Mouse (Mus musculus): ENCODE results near the gene Hoxd8.

The Hoxd8 gene

GRCm38 (mm10) chr2:74686301-74686987 lies 18.0 kb upstream of the Hoxd8 start:
- DNase-seq (ENCODE audit: low read depth), result peak; percentile 57

DNA sequence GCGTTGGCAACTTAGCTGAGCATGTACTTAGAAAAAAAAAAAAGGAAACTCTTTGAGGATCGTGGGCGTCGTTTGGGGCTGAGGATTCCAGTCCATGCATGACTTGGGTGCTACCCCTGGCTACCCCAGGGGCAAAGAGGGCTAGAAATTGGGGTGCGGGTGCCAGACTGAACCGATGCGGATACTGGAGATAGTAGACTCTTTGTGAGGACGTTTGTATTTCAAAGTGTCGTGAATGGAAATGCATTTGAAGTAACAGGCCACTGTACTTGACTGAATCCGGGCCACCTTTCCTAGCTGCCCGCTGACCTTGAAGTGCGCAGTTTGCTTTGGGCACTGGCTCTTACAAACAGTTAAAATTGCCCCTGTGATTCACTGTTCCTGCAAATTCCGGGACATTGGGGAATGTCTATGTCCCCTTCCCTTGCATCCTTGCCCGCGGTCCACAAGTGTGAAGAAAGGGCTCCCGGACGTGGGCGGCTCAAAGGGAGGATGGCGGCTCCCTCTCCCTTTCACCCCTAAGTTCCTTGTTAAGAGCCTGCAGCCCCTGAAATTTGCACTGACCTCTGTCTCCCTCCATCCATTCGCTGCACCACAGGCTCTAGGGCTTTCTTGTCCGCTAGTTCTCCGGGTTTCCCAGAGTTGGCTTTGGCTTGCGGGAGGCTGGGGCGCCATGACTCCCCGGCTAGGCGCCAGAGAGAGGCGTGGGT lies 17.3 kb upstream of the Hoxd8 start:
- DNase-seq (ENCODE audit: low read depth), result no peak

GRCm38 (mm10) chr2:74687698-74688555 lies 16.5 kb upstream of the Hoxd8 start:
- no peak for DNase-seq (ENCODE audit: low read depth)

DNA sequence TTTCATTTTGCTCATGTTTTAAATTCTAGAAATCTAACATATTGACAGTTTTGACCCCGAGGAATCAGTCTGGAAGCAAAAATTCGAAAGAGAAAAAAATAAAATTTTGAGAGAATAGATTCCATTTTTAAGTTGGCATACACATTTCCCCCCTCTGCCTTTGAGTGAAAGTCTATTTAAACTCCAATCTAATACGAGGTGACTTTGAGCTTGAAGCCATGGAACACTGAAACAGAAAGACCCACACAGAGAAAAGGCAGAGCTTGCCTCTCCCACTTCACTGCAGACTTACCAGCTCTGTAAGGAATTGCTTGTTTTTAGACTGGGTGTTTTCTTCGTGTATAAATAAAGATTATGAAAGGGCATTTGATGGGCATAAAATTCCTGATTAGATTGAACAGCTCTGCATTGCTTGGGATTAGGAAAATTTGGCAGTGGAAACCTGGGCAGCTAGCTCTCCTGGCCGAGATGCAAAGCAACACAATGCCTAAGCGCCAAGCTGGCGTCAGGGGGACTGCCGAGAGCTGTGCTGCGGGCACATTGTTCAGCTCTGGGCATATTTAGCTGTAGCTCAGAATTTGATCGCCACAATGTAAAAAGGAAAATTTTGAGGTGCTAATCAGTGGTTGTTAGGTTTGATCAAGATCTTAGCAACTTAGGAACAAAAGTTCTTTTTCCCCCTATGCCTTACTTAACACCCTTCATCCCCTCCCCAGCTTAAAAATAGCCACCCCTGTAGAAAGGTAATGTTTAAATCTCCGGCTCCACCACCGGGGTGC lies 15.4 kb upstream of the Hoxd8 start:
- DNase-seq (ENCODE audit: low read depth), result no peak

DNA sequence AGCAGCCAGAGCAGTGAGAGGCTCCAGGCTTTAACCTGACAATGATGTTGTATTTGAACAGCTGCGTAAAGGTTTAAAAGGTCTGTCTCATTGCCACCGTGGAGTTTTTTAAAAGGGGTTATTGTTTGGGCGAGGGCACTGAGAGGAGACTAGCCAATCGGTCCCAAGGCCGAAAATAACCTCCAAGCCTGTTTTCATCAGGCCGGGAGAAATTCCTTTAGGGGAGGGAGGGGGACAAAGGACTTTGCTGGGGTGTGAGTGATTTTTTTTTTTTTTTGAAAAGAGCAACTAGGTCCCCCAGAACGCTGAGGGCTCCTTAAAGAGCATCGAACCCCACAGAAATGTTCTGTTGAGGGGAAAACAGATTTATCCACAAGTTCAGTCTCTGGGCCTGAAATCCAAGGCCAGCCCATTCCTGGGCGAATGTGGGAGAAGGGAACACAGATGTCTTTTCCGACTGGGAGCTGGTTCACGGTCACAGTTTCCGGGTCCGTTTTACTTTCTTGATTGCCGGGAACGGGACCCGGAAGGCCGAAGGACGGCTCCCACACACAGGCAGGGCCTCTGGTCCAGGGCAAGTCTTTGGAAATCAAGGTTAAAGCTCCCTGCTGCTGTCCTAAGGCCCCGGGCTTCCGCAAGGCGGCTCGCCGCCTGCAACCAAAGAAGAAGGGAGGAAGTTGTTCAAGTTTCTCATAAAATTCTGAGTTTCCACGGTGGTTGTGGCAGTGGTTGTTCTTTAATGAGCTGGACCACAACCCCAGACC lies 14.7 kb upstream of the Hoxd8 start:
- DNase-seq (ENCODE audit: low read depth), result no peak

DNA sequence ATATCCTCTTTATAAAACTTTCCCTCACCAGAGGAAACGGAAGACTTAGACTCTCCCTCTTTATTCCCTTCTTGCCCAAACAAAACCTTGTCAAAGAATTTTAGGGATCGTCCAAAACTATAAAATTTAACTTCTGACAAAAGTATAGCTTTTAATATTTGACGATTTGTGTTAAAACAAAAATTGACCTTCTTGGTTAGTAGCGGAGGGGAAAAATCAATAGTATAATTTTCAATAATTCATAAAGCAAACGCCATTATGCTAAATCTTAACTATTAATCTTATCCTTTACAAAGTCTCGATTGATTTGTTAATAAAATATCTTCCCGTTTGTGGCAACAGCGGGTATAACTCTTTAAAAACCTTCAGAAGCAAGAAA lies 14.1 kb upstream of the Hoxd8 start:
- no peak for DNase-seq (ENCODE audit: low read depth)

DNA sequence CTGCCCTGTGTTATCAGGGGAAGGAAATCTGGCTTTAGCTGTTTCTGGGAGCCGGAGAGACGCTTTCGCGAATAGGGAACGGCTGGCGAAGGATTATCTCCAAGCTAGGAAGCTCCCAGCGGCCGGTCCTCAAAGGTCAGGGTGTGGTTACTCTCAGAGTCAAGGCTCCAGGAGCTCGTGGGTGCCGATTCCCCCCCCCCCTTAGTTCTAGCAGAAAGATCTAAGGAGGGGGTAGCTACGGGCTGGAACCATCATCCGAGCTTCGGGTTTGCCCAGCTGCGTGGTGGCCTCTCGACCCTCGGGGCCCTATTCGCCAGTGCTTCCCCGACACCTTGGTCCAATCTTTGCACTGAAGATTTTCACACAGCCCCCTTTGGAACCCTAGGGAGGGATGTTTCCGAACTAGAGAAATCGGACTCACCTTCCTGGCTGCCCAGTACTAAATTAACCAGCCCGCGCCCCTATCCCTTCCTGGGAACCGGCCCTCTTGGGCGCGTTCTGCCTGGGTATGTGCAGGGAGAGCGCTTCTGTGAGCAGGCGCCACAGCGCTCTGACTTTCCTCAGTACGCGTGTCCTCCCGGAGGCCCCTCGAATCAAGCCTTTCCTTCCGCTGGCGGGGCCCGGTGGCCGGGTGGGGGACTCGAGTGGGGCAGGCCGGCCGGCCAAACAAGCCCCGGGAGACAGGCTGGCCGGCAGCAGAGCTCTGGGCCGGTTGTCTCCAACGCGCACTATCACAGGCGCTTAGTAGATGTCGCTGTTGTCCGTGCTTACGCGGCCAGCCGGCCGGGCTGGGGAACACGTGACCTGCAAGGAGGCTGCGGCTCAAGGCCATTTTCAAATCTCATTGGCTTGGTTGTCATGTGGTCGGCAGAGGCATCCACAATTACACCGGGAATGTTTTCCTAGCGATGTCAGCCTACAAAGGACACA lies 13.1 kb upstream of the Hoxd8 start, which contains the start of gene Hoxd10:
Hoxd10 (plus strand) TSS at position 903 of the 930 bp plus-strand sequence.
- no peak for DNase-seq (ENCODE audit: low read depth)

GRCm38 (mm10) chr2:74691995-74692807 lies 12.2 kb upstream of the Hoxd8 start:
- DNase-seq (ENCODE audit: low read depth), result no peak

DNA sequence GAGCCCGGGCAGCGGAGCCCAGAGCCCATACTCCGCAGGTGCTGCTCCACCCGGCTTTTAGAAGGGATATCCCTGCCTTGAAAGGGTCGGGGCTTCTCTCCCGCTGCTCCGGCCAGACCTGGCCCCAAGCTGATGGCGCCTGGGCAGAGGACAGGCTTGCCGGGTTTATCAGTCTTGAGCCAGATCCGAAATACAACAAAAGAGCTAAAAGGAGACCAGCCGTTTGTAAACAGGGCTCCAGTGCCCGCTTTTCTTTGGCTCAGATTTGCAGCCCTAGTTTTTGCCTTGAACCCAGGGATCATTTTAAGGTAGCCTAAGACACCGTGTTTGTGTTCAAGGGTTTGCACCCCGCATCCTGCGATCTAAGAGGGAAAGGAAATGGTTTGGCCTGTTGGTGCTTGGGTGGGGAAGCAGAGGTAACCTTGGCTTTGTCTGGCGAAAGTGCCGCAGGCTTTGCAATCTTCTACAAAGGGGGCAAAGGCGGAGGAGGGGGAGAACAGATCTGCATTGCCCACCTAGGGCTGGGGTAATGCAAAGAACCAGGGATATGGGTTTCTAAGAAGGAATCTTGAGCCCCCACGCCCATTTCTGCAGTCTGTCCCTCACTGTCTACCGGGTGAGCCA lies 11.5 kb upstream of the Hoxd8 start:
- DNase-seq (ENCODE audit: low read depth), result no peak

DNA sequence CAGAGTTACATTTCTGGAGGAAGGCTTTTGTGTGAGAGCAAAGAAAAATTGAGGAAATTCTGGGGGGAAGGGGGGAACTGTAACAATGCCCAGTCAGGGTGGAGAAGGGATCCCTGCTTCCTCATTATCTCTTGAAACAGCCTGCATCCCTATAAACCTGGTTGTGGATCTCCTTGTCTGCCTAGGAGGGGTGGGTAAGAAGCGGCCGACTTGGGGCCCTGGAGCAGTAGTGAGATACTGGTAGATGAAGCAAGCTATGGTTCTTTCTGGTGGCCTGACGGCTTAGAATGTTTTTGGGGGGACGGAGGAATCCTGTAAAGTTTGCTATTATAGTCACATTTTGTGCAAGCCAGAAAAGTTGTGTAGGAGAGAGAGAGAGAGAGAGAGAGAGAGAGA lies 11.0 kb upstream of the Hoxd8 start:
- no peak for DNase-seq (ENCODE audit: low read depth)

- peak; percentile 59 for DNase-seq (ENCODE audit: low read depth)
Observed at GRCm38 (mm10) chr2:74694066-74694465, 10.3 kb upstream of the Hoxd8 start.

DNA sequence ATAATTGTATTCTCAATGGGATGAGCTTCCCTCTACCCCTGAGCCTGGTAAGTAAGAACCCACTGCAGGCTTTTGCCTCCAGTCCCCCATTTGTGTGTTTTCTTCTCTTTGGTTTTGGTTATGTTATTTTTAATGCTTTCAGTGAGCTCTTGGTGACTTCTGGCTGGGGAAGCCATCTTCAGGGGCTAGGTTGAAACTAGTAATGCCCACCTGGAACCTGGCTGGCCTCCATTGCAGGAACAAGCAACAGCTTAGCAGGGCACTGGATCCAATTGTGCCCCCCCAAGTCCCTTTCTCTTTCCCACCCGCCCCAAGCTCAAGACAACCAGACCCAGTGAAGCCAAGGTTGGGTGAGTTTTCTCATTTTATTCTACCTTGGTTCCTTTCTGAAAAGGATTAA lies 9.0 kb upstream of the Hoxd8 start:
- no peak for DNase-seq (ENCODE audit: low read depth)

DNA sequence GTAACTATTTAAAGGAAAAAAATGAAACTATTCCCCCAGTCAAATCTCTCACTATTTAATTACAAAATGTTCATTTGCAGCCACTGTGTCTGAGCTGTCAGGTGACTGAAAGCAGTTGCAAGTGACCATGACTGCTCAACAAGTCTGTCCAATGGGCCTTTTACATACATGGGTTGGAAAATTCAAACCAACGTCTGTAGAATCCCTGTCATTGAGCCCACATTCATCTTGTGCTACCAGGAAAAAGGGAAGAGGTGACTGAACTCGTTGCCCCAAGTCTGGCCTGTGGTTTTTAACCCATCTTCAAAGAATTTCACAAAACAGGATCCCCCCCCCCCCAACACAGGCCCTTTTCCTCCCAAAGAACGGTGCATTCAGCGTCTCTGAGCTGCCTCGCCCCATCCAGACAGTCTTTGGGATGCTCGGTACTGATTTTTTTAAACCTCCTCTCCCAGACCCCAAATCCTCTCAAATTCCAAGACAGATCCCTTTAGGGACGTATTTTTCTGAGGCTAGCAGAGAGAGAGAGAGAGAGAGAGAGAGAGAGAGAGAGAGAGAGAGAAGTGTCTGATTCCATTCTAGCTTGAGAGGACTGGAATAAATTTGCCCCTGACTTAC lies 8.5 kb upstream of the Hoxd8 start:
- no peak for DNase-seq (ENCODE audit: low read depth)

DNA sequence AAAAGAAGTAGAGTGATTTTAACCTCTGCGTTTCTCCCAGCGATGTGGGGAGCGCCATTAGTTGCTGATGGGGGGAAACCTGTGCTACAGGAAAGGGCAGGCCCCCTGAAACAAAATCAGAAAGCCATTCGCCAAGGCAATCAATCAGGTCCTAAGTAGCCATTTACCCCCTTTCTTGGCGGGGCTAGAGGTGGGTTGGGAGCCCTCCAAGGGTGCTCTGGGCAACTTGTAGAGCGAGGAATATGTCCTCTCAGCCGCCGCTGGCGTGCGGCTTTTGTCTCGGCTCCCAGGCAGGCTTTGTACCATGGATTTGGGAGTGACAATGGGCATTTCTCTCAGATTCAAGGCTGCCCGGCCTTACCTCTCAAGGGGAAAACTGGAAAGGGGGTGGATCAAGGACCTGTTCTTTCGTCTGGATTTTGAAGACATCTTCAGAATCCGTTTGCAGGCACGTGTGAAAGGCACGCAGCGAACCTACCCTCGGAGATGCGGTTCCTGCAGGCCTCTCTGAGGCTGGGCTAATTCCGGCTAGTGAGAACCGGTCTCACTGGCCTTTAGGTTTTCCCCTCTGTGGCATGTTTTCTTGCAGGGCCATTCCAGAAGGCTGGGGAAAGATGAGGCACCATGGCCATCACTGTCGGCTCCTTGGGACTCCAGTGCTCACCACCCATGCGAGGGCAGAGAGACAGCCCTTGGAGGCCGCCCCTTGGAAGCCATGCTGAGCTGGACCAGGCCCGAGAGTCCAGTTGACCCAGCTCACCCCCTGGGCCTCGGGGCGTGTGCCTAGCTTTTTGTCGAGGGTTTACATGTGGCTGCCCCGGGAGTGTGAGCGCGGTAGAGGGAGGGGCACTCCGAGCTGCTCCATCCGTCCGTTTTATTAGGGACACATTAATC lies 7.7 kb upstream of the Hoxd8 start:
- no peak for DNase-seq (ENCODE audit: low read depth)

DNA sequence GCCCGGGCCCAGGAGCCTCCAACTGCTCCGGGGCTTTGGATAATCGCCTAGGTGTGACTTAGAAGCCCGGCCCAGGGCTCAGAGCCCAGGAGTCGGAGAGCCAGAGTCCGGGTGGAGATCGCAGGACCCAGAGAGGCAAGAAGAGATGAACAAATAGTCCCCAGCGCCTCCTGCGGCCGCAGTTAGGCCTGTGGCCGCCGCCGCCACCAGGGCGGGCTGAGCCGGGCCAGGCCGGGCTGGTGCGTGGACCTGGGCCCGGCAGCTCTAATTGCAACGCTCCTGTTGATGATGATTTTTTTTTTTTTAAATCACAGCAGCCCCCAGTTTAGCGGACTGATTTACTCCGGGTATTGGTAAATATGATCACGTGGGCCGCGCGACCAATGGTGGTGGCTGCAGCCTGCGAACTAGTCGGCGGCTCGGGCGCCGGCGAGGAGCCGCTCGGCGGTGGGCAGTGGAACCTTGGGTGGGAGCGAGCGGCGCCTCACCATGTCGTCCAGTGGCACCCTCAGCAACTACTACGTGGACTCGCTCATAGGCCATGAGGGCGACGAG lies 6.8 kb upstream of the Hoxd8 start, which contains the start of gene Hoxd9:
Hoxd9 (plus strand) TSS at position 161 of the 555 bp plus-strand sequence.
- DNase-seq (ENCODE audit: low read depth), result no peak

- DNase-seq (ENCODE audit: low read depth), result no peak
Observed at GRCm38 (mm10) chr2:74698201-74699052, 6.0 kb upstream of the Hoxd8 start.

All from induced T-regulatory cell, adult 2 months (primary cell).